Mouse (Mus musculus): ENCODE measurements around the gene Slain2.

The Slain2 gene

DNA sequence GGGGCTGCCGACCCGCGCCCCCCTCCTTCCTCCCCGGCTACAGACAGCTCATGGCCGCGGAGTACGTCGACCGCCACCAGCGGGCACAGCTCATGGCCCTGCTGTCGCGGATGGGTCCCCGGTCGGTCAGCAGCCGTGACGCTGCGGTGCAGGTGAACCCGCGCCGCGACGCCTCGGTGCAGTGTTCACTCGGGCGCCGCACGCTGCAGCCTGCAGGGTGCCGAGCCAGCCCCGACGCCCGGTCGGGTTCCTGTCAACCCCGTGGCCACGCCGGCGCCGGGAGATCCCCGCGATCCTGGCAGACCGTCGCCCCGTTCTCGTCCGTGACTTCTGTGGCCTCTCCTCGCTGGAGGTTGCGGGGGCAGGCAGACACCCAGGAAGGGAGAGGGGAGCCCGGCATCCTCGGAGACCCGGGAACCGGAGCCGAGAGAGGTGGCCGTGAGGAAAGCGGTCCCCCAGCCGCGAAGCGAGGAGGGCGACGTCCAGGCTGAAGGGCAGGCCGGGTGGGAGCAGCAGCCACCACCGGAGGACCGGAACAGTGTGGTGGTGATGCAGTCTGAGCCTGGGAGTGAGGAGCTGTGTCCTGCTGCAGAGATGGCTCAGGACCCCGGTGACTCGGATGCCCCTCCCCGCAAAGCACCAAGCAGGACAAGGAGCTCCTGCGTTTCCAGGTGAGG is 99.6 kb downstream of the Slain2 start:
- peak; percentile 16 to 41 for DNase-seq

DNA sequence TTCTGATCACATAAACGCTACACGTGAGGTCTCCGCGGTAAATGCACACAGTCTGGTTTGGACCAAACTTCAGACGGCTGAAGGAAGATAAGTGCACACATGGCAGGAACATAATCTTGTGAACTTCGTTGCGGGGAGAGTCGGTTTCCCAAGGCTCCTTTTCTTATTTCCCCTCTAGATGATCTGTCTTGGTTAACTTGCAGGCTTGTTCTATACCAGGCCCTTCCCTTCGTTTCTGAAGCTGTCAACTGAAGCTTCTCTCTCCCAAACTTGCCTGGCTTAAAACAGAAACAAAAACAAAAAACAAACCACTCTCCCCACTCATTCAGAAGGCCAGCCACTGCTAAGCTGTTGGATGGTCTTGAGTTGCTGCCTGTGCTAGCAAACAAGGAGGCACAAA is 100.6 kb downstream of the Slain2 start:
- peak in 1 of 2 experiments; percentile 15 for DNase-seq

DNA sequence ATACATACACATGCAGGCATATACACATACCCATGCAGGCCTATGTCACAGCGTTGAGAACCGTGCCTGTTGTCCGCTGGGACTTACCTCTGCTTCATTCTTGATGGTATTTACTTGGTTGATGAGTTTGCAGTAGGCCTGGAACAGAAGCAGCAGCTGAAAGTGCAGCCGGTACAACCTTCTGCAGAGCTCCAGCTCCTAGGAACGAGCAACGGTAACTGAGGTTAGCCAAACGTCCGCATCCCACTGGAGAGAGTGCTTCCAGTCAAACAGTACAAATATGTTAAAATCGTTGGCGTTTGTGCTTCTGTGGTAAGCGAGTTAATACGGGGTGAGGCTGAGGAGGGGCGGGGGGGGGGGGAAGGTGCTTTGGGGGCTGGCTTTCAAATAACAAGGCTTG is 109.7 kb downstream of the Slain2 start:
- DNase-seq, result no peak

All from kidney, postnatal 4 days (tissue).